Mouse (Mus musculus) embryonic facial prominence, embryonic 15.5 days (tissue): Measurements from ENCODE around the gene Atg10. TPM values are rescaled to one million over a fixed set of nuclear protein-coding genes. Genes with fewer than 3 reads are reported as not detected.
"Not testable (repeated sequence)": the region's sequence is repeated elsewhere in the genome, so short reads cannot be mapped to it uniquely, and the experiment has no call there.

Source experiments
- ATAC-seq: fragments of 200-750 bp; cut with Nextera tagmentation; 2 replicates; pipeline ENCODE4 v1.8.0; 2017; ENCODE audit warnings: low read depth, moderate TSS enrichment; ENCODE audit not compliant: insufficient number of reproducible peaks, low FRiP score, low TSS enrichment
- H3K27ac ChIP-seq: fragments of 300-500 bp; sonication (generic); replicated peaks from 2 replicates; pipeline ENCODE4 v1.5.1; 2015; ENCODE audit warnings: mild to moderate bottlenecking, inconsistent platforms
- H3K27me3 ChIP-seq: fragments of 300-500 bp; sonication (generic); 2 replicates; pipeline ENCODE4 v1.6.1; 2015; ENCODE audit warnings: inconsistent platforms
- H3K36me3 ChIP-seq: fragments of 300-500 bp; sonication (generic); 2 replicates; pipeline ENCODE4 v1.6.1; 2015; ENCODE audit warnings: mild to moderate bottlenecking, inconsistent platforms
- H3K4me1 ChIP-seq: fragments of 300-500 bp; sonication (generic); 2 replicates; pipeline ENCODE4 v1.6.1; 2015; ENCODE audit warnings: inconsistent platforms
- H3K4me2 ChIP-seq: fragments of 300-500 bp; sonication (generic); replicated peaks from 2 replicates; pipeline ENCODE4 v1.6.1; 2015; ENCODE audit warnings: mild to moderate bottlenecking, inconsistent platforms
- H3K4me3 ChIP-seq: fragments of 300-500 bp; sonication (generic); replicated peaks from 2 replicates; pipeline ENCODE4 v1.5.1; 2015; ENCODE audit warnings: mild to moderate bottlenecking, inconsistent platforms
- H3K9ac ChIP-seq: fragments of 300-500 bp; sonication (generic); 2 replicates; pipeline ENCODE4 v1.6.1; 2015; ENCODE audit warnings: inconsistent platforms
- H3K9me3 ChIP-seq: fragments of 300-500 bp; sonication (generic); replicated peaks from 2 replicates; pipeline ENCODE4 v1.6.1; 2016; ENCODE audit warnings: inconsistent platforms
- WGBS: fragments of 180-500 bp; shearing (Covaris S2); methylation state at CpG from one replicate; pipeline ENCODE4 v1.1.7; 2015; 5-methylcytosine and 5-hydroxymethylcytosine counted together
- polyA plus RNA-seq: library from polyadenylated mRNA; unstranded; fragments of >200 nt; fragmentation: Nextera tagmentation; extraction: Ambion mirVana; gene quantifications from 2 replicates; pipeline ENCODE4 v1.2.1, GENCODE M21; 2015

Gene Atg10
- 17.6 and 19.6 TPM in 2 replicates for polyA plus RNA-seq

DNA sequence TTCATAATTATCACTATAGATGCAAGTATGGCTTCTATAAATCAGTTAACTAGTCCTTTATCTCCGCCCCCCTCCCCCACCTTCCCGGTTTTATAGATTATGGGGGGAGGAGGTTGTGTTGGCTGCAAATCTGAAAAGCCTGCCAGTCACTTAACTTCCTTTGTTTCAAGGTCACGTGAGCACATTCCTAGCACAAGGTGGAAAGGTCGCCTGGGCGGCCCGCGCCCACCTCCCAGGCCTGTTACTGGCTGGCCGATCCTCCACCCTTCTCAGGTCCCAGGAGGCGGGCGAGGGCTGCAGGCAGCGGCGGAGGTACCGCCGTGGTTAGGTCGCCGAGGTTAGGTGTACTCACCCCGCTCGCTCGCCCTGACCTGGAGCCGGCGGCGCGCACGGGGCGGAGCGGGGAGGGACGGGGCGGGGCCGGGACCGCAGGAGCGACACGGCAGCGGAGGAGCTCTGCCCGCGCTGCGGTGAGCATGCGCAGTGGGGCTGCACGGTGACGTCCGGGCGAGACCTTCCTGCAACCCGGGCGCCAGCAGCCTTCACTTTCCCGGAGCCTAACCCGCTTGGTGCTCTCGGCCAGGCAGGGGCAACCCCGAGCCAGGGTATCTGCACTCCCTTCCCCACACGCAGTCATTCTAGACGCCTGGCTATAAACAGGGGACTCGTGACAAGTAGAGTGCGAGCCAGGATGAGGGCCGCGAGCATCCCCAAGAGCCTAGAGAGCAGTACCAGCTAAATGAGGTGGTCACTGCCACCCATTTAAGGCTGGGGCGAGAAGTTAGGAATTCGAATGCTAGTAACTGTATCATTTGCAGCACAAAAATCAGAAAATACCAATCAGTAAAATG is at the start of gene Atg10:
Gene Atg10 (minus strand): TSS at position 382 of the 851 bp plus-strand sequence.
- peak within 1 kb of the TSS; percentile 63 for H3K4me2 ChIP-seq
- ATAC-seq, result peak; percentile 98
- H3K9ac ChIP-seq, result peak within 1 kb of the TSS; percentile 72
- H3K36me3 ChIP-seq, result no peaks in the 10 kb centered on the region
- H3K4me1 ChIP-seq, result peaks cover 12% of the 10 kb centered on the region; the same call in 1 of the 2 replicates
- peak within 1 kb of the TSS; percentile 78 for H3K4me3 ChIP-seq
- under 1% methylated on average over 55 of the region's 55 CpGs for WGBS
- peak within 1 kb of the TSS; percentile 93 for H3K27ac ChIP-seq
- no peaks in the 10 kb centered on the region for H3K9me3 ChIP-seq
- no peaks in the 10 kb centered on the region for H3K27me3 ChIP-seq

DNA sequence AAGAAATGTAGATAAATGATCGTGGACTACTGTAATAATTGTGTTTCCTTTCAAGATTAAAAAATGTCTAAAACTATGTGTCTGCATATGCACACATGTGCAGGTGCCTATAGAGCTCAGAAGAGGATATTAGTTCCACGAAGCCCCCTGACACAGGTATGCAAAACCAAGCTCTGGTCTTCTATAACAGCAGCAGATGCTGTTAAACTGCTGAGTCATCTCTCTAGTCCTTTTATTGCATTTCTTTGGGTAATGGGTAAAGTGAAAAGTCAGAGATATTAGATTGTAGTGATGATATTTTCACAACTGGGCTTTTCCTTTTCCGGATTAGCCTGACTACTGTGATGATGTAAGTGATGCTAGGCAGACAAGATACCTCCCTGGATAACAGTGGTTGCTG is 28.6 kb upstream of the Atg10 start:
- Histone ChIP-seq H3K9me3 (no peaks in the 10 kb centered on the region), H3K9ac (no peak overlapping the region), H3K36me3 (no peaks in the 10 kb centered on the region), H3K27ac (no peak overlapping the region), H3K4me2 (no peak overlapping the region), H3K27me3 (no peaks in the 10 kb centered on the region), H3K4me3 (no peak overlapping the region), H3K4me1 (no peaks in the 10 kb centered on the region)
- no peak for ATAC-seq
- WGBS, result 83% methylated on average over 3 of the region's 3 CpGs

DNA sequence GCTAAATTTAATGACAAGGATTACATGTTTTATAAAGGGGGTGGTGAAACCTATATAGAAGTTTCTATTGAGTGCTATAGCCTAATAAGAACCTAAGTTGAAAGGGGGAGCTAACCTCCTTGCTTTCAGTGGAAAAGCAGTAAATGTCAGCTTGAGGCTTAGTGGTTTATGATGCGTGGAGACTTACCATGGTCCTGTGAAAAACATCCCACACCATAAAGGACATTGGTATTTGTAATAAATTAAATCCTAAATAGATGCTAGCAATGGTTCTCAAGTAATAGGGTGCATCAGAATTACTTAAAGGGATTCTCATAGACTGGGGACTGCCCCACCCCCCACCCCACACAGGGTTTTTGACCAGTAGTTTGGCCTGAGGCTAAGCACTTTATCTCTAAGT is 27.9 kb upstream of the Atg10 start:
- ATAC-seq, result no peak
- H3K4me1 ChIP-seq, result no peaks in the 10 kb centered on the region

DNA sequence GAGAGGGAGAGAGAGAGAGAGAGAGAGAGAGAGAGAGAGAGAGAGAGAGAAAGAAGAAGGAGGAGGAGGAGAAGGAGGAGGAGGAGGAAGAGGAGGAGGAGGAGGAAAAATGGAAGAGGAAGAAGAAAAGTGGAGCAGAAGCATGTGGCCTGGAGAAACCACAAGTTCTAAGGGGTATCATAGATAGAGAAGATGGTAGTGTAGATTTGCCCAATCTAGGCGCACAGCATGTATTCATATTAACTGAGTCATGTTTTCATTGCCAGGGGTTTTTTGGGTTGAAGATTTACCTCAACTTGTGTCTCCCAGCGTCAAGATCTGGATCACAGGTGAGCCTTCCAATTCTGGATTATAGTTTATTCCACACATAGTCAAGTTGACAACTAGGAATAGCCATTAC is 26.3 kb upstream of the Atg10 start:
- H3K27me3 ChIP-seq, H3K4me1 ChIP-seq, H3K9ac ChIP-seq, H3K36me3 ChIP-seq, H3K4me2 ChIP-seq, ATAC-seq, H3K4me3 ChIP-seq, H3K9me3 ChIP-seq, H3K27ac ChIP-seq: not testable (repeated sequence)
- 90% methylated on average over 2 of the region's 2 CpGs for WGBS

More for the DNA sequence above, 27.9 kb upstream of the Atg10 start:
- Histone ChIP-seq H3K27ac (no peak overlapping the region), H3K36me3 (no peaks in the 10 kb centered on the region), H3K9ac (no peak overlapping the region), H3K4me3 (no peak overlapping the region), H3K27me3 (no peaks in the 10 kb centered on the region), H3K9me3 (no peaks in the 10 kb centered on the region), H3K4me2 (no peak overlapping the region)
- 82% methylated on average over 1 of the region's 1 CpGs for WGBS

DNA sequence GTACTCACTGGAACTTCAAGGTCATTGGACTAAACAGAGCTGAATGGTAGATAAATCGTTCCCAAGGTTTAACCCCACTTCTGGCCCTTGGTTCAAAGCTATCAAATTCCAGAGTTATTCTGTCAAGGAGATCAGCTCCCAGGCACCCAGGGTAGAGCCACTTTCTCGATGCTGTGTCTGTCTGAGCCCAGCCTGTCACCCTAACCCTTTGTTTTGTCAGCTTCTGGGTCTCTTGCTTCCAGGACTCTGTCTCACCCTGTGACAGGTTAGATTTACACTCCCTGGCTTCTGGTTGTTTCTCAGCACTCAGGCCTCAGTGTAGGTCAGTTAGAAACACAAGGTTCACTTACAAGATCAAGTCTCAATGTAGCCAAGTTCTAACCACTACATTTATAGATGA is 22.7 kb upstream of the Atg10 start:
- no peaks in the 10 kb centered on the region for H3K4me1 ChIP-seq
- no peaks in the 10 kb centered on the region for H3K36me3 ChIP-seq
- H3K27me3 ChIP-seq, result no peaks in the 10 kb centered on the region
- no peaks in the 10 kb centered on the region for H3K9me3 ChIP-seq
- 55% methylated on average over 2 of the region's 2 CpGs for WGBS
- H3K4me2 ChIP-seq, result no peak overlapping the region
- no peak overlapping the region for H3K4me3 ChIP-seq
- H3K9ac ChIP-seq, result no peak overlapping the region
- H3K27ac ChIP-seq, result no peak overlapping the region
- no peak for ATAC-seq

DNA sequence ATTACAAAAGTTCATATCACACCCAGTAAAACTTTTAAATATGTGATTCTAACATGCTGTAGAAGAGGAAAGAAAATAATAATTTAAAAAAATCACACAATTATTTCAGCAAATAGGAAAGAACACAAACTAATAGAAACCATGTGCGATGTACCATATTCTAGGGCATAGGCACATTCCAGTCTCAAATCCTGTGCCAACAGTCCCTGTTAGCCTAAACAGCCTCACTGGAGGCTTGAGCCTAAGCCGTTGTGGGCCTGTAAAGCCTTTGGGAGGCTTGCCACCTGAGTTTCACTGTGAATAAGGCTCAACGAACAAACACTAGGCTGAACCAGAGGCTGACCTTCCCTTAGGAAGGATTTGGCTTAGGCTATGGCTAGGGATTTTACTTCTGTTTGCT is 14.2 kb upstream of the Atg10 start:
- Histone ChIP-seq H3K27ac (peak overlapping the region; percentile 51; the same call in 1 of the 2 replicates), H3K4me3 (no peak overlapping the region), H3K9me3 (no peaks in the 10 kb centered on the region), H3K27me3 (no peaks in the 10 kb centered on the region), H3K36me3 (no peaks in the 10 kb centered on the region), H3K4me1 (peaks cover 2% of the 10 kb centered on the region; the same call in 1 of the 2 replicates), H3K9ac (no peak overlapping the region), H3K4me2 (no peak overlapping the region)
- no peak for ATAC-seq
- 51% methylated on average over 3 of the region's 3 CpGs for WGBS

DNA sequence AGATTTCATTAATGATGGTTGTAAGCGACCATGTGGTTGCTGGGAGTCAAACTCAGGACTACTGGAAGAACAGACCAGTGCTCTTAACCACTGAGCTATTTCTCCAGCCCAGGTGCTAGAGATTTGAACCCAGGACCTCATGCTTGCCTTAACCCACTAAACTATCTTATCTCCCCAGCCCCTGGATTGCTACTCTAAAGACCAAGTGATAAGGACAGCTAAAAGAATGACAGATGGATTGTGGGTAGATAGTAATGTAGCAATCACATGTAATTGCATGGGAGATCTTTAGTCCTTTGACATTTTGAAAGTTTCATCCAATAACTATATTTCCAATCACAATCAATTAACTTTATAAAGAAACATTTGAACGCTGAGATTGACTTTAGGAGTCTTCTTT is 13.1 kb upstream of the Atg10 start:
- H3K36me3 ChIP-seq, result no peaks in the 10 kb centered on the region
- no peaks in the 10 kb centered on the region for H3K27me3 ChIP-seq
- WGBS, result 82% methylated on average over 2 of the region's 2 CpGs
- H3K4me2 ChIP-seq, result no peak overlapping the region
- peaks cover 2% of the 10 kb centered on the region; the same call in 1 of the 2 replicates for H3K4me1 ChIP-seq
- ATAC-seq, result no peak
- no peak overlapping the region for H3K27ac ChIP-seq
- no peak overlapping the region for H3K9ac ChIP-seq
- no peaks in the 10 kb centered on the region for H3K9me3 ChIP-seq
- H3K4me3 ChIP-seq, result no peak overlapping the region

DNA sequence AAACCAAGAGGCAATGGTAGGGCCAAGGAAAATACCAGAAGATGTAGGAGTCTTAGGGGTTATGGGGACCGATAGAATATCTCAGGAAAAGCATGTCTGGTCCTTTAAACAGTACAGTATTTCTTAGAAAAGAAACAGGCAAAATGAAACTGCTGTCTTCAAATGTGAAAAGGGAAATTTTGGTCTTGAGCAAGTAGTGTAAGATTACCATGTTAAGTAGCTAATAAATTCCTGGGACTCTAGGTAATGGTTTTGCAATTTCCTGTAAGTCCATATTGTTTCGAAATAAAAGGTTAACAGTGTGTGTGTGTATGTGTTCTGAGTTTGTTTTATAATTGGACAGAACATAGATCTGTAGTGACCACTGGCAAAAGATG is 658 bp upstream of the Atg10 start:
- WGBS, result 59% methylated on average over 2 of the region's 2 CpGs
- Histone ChIP-seq H3K27me3 (no peaks in the 10 kb centered on the region), H3K4me2 (peak overlapping the region; percentile 63), H3K4me1 (peaks cover 12% of the 10 kb centered on the region; the same call in 1 of the 2 replicates), H3K9ac (peak overlapping the region; percentile 72; the same call in 1 of the 2 replicates), H3K4me3 (peak overlapping the region; percentile 78), H3K36me3 (no peaks in the 10 kb centered on the region), H3K27ac (peak overlapping the region; percentile 93), H3K9me3 (no peaks in the 10 kb centered on the region)
- ATAC-seq, result no peak

DNA sequence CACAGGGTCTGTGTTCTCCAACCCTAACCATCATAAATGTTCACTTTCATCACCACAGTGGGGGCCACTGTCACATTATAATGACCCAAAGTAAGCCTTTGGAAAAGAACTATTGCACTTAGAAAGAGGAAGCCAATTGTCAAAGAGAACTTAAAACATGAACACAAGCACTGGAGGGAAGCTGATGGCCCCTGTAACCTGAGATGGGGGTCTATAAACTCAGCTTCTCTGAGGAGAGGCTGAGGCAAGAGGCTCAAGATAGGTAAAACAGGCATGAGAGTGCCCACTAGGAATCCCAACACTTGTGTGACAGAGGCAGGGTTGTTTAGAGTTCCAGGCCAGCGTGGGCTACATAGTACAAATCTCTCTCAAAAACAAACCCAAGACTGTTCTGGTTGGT is 705 bp downstream of the Atg10 start:
- peak overlapping the region; percentile 93 for H3K27ac ChIP-seq
- H3K27me3 ChIP-seq, result no peaks in the 10 kb centered on the region
- peaks cover 12% of the 10 kb centered on the region; the same call in 1 of the 2 replicates for H3K4me1 ChIP-seq
- H3K9ac ChIP-seq, result no peak overlapping the region
- H3K9me3 ChIP-seq, result no peaks in the 10 kb centered on the region
- H3K4me2 ChIP-seq, result peak overlapping the region; percentile 63
- WGBS, result 33% methylated on average over 1 of the region's 1 CpGs
- ATAC-seq, result no peak
- H3K4me3 ChIP-seq, result peak overlapping the region; percentile 78
- no peaks in the 10 kb centered on the region for H3K36me3 ChIP-seq

DNA sequence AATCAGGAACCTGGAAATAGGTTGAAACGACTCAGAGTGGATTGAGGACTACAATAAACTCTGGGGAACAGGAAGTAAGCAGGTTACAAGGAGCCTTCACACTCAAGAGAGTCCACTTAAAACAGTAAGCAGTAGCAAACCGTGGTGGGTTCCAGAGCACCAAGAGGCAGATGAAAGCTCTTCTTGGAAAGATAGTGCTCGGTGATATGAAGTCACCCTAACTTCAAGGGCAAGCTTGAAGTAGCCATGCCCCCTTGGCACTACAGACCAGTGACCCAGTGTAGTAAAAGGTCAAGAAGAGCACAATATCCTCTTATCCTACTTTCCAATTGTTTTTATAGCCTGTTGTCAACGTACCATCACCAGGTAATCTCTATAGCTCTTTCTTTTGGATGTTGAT is 2.1 kb downstream of the Atg10 start:
- 88% methylated on average over 4 of the region's 4 CpGs for WGBS

DNA sequence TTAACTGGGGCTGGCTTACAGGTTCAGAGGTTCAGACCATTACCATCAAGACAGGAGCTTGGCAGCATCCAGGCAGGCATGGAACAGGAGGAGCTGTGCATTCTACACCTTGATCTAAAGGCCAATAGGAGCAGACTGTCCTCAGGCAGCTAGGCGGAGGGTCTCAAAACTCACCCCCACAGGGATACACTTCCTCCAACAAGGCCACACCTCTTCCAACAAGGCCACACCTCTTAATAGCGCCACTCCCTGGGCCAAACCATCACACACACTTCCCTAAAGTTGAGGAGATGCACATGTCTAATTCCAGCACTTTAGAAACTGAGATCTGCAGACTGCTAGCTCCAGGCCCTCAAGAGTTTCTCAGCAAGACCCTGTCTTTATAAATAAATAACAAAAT is 6.1 kb downstream of the Atg10 start:
- Histone ChIP-seq H3K27ac (no peak overlapping the region), H3K27me3 (no peaks in the 10 kb centered on the region), H3K4me1 (peaks cover 1% of the 10 kb centered on the region; the same call in 1 of the 2 replicates), H3K36me3 (no peaks in the 10 kb centered on the region), H3K4me3 (no peak overlapping the region), H3K9me3 (no peaks in the 10 kb centered on the region), H3K4me2 (no peak overlapping the region), H3K9ac (no peak overlapping the region)
- WGBS, result 94% methylated on average over 2 of the region's 2 CpGs
- ATAC-seq, result no peak

More for the DNA sequence above, 2.1 kb downstream of the Atg10 start:
- Histone ChIP-seq H3K9ac (no peak overlapping the region), H3K36me3 (no peaks in the 10 kb centered on the region), H3K9me3 (no peaks in the 10 kb centered on the region), H3K4me2 (no peak overlapping the region), H3K27me3 (no peaks in the 10 kb centered on the region), H3K4me3 (no peak overlapping the region), H3K4me1 (peaks cover 12% of the 10 kb centered on the region; the same call in 1 of the 2 replicates), H3K27ac (no peak overlapping the region)
- ATAC-seq, result no peak
